Mouse (Mus musculus) gastrocnemius, postnatal 36 days (tissue): Measurements from ENCODE around the gene Dusp12. TPM values are rescaled to one million over a fixed set of nuclear protein-coding genes. Genes with fewer than 3 reads are reported as not detected.

Source experiments
- DNase-seq, 2 experiments: peaks; one replicate each; pipeline ENCODE4 v3.0.0; 2022
- intact Hi-C: fragments of 180-260 bp; cut with DNase I; formaldehyde crosslinking; loops from one replicate; pipeline ENCODE4 v1.15.1; 2025
- total RNA-seq, 2 experiments: library from RNA; stranded (reverse); gene quantifications; 2 replicates each; pipeline ENCODE4 v1.2.3; 2021

Dusp12 gene
- total RNA-seq, 2 experiments from 2014 or later = 3.6 to 4.1 TPM

GRCm38 (mm10) chr1:170864754-170865153 is 20.6 kb downstream of the Dusp12 start:
- DNase-seq = no peak
- intact Hi-C loops = no loop called here

- intact Hi-C loops = no loop called here
- DNase-seq = no peak
Measured at GRCm38 (mm10) chr1:170864234-170864633, 21.1 kb downstream of the Dusp12 start.

- no peak for DNase-seq
- intact Hi-C loops = no loop called here
Measured at GRCm38 (mm10) chr1:170863033-170863432, 22.3 kb downstream of the Dusp12 start.

GRCm38 (mm10) chr1:170862435-170862717 is 23.0 kb downstream of the Dusp12 start:
- intact Hi-C loops = no loop called here

GRCm38 (mm10) chr1:170861671-170862434 is 23.5 kb downstream of the Dusp12 start:
- DNase-seq = no peak
- intact Hi-C loops = no loop called here

More at GRCm38 (mm10) chr1:170862435-170862717, 23.0 kb downstream of the Dusp12 start:
- DNase-seq = no peak

- DNase-seq = no peak
- intact Hi-C loops = no loop called here
Measured at GRCm38 (mm10) chr1:170858872-170859271, 26.5 kb downstream of the Dusp12 start.

- intact Hi-C loops = no loop called here
- DNase-seq = no peak
Measured at GRCm38 (mm10) chr1:170857369-170857768, 28.0 kb downstream of the Dusp12 start.

GRCm38 (mm10) chr1:170855056-170855760 is 30.1 kb downstream of the Dusp12 start:
- no peak for DNase-seq
- intact Hi-C loops = no loop called here

GRCm38 (mm10) chr1:170853604-170854003 is 31.7 kb downstream of the Dusp12 start:
- intact Hi-C loops = no loop called here
- DNase-seq = no peak

GRCm38 (mm10) chr1:170850637-170851624 is 34.4 kb downstream of the Dusp12 start:
- intact Hi-C loops = no loop called here
- no peak for DNase-seq

GRCm38 (mm10) chr1:170850007-170850406 is 35.3 kb downstream of the Dusp12 start:
- no peak for DNase-seq
- intact Hi-C loops = no loop called here

GRCm38 (mm10) chr1:170845448-170846307 is 39.7 kb downstream of the Dusp12 start:
- intact Hi-C loops = no loop called here
- no peak for DNase-seq

- intact Hi-C loops = no loop called here
- DNase-seq = no peak
Measured at GRCm38 (mm10) chr1:170844380-170844779, 41.0 kb downstream of the Dusp12 start.

- intact Hi-C loops = loop anchor here (2.0 kb wide), 1 partner anchor 209 kb away; no protein-coding TSS in a partner anchor
- no peak for DNase-seq
Measured at GRCm38 (mm10) chr1:170839685-170840084, 45.7 kb downstream of the Dusp12 start.

- no peak for DNase-seq
- intact Hi-C loops = no loop called here
Measured at GRCm38 (mm10) chr1:170834756-170835155, 50.6 kb downstream of the Dusp12 start.

- intact Hi-C loops = no loop called here
- no peak for DNase-seq
Measured at GRCm38 (mm10) chr1:170829781-170830180, 55.6 kb downstream of the Dusp12 start.

- intact Hi-C loops = no loop called here
- DNase-seq = no peak
Measured at GRCm38 (mm10) chr1:170829344-170829743, 56.0 kb downstream of the Dusp12 start.
